ENCODE assay signal across 25 mouse cellular contexts in genomic region chr4:149635915-149636415, GRCm38 (mm10). TPM values are rescaled to one million over a fixed set of nuclear protein-coding genes. Genes with fewer than 3 reads are reported as not detected.
DNase-seq lines count a peak whose midpoint lies in the region; ATAC-seq and TF ChIP-seq lines count a peak whose summit lies in the region.
"Had no signal": no experiment of that assay in that cellular context is flagged by ENCODE, and none has a peak within 500 bp of the region (broad histone marks: within the 10 kb centered on the region; RNA-seq: fewer than 3 reads in every experiment).

No protein-coding gene starts in this region.

- peaks cover 34% of the 10 kb centered on the region for H3K36me3 ChIP-seq in kidney, embryonic 16.5 days (ENCODE audit: insufficient read depth, low read length)
- H3K36me3 ChIP-seq in CH12.LX (replicated peaks in 1 of 2; ENCODE audit: control insufficient read depth in 1 of 2, insufficient read depth in 1 of 2, low read length in 1 of 2) = peaks cover 28 to 80% of the 10 kb centered on the region in 2 experiments
- peaks cover 2 to 31% of the 10 kb centered on the region in 2 experiments; a peak in 3 of 4 replicates for H3K36me3 ChIP-seq in MEL (ENCODE audit: control insufficient read depth in 1 of 2, insufficient read depth in 2 of 2, low read length in 2 of 2)
- peaks cover 98% of the 10 kb centered on the region for H3K36me3 ChIP-seq in embryonic facial prominence, embryonic 10.5 days (replicated peaks)
- no peaks in the 10 kb centered on the region for H3K36me3 ChIP-seq in liver, embryonic 12.5 days

- H3K27me3 ChIP-seq in kidney, embryonic 16.5 days (ENCODE audit: insufficient read depth, low read length) = no peaks in the 10 kb centered on the region
- H3K27me3 ChIP-seq in CH12.LX (replicated peaks) (no peaks in the 10 kb centered on the region), MEL (ENCODE audit: control insufficient read depth in 1 of 2, insufficient read depth in 2 of 2, low read length in 2 of 2) (no peaks in the 10 kb centered on the region)
- H3K27me3 ChIP-seq in embryonic facial prominence, embryonic 10.5 days (replicated peaks; ENCODE audit: low read depth, poor library complexity, severe bottlenecking) = no peaks in the 10 kb centered on the region
- no peaks in the 10 kb centered on the region for H3K27me3 ChIP-seq in liver, embryonic 12.5 days (replicated peaks)
- H3K27me3 ChIP-seq: embryonic facial prominence, embryonic 12.5 days; forebrain, embryonic 12.5 days had no signal

- no peak overlapping the region for H3K9ac ChIP-seq in kidney, embryonic 16.5 days (replicated peaks; ENCODE audit: low read length)
- H3K9ac ChIP-seq in CH12.LX (ENCODE audit: insufficient read depth, low read depth) = no peak overlapping the region
- peak overlapping the region; percentile 31 for H3K9ac ChIP-seq in MEL (ENCODE audit: control insufficient read depth, low read depth, low read length, poor library complexity, severe bottlenecking)
- no peak overlapping the region for H3K9ac ChIP-seq in liver, embryonic 12.5 days
- H3K9ac ChIP-seq: embryonic facial prominence, embryonic 12.5 days; forebrain, embryonic 12.5 days had no signal

- TF ChIP-seq CTCF in CH12.LX (conservative IDR thresholded peaks at IDR 0.05 in 1 of 2, IDR thresholded peaks at IDR 0.05 in 1 of 2; ENCODE audit: low read depth in 2 of 2, low read length in 2 of 2) (no peak), MEL (IDR thresholded peaks at IDR 0.05 in 2 of 3, conservative IDR thresholded peaks at IDR 0.05 in 1 of 3; ENCODE audit: control insufficient read depth in 1 of 3, insufficient read depth in 1 of 3, low read depth in 2 of 3, low read length in 3 of 3, poor library complexity in 1 of 3, severe bottlenecking in 1 of 3) (no peak)

- ATAC-seq in kidney, embryonic 16.5 days (ENCODE audit: low FRiP score, low TSS enrichment) = no peak
- peak; percentile 29 for ATAC-seq in megakaryocyte progenitor cell, adult 5-6 weeks (replicated peaks; ENCODE audit: poor library complexity)
- ATAC-seq in liver, embryonic 12.5 days = no peak
- ATAC-seq: forebrain, embryonic 14.5 days; forebrain, embryonic 16.5 days had no signal

- H3K79me2 ChIP-seq in CH12.LX (replicated peaks; ENCODE audit: control insufficient read depth, extremely low read depth, insufficient read depth, poor library complexity, severe bottlenecking) = no peaks in the 10 kb centered on the region
- H3K79me2 ChIP-seq in MEL (ENCODE audit: control insufficient read depth, insufficient read depth, low read length, poor library complexity) = peaks cover 7% of the 10 kb centered on the region; the same call in 1 of the 2 replicates

- dilution Hi-C loops in CH12.LX (cut with MboI; ENCODE audit: extremely low pct_ligation_motif_present, extremely low pct_unique_long_range_greater_than_20kb, low sequenced_read_pairs) = no loop called here

- H3K4me3 ChIP-seq in kidney, embryonic 16.5 days (ENCODE audit: low read length) = no peak overlapping the region
- no peak overlapping the region for H3K4me3 ChIP-seq in CH12.LX (replicated peaks in 1 of 3; ENCODE audit: low read depth in 2 of 3, low read length in 2 of 3, poor library complexity in 1 of 3)
- H3K4me3 ChIP-seq in MEL (ENCODE audit: control insufficient read depth in 1 of 2, insufficient read depth in 1 of 2, low read depth in 2 of 2, low read length in 2 of 2) = peak overlapping the region; percentile 18 to 50
- no peak overlapping the region for H3K4me3 ChIP-seq in embryonic facial prominence, embryonic 10.5 days
- H3K4me3 ChIP-seq in liver, embryonic 12.5 days = no peak overlapping the region
- H3K4me3 ChIP-seq: embryonic facial prominence, embryonic 12.5 days; erythroblast, embryonic 14.5 days; forebrain, embryonic 10.5 days; forebrain, embryonic 12.5 days had no signal

- H3K4me2 ChIP-seq in kidney, embryonic 16.5 days (replicated peaks; ENCODE audit: low read depth, low read length) = no peak overlapping the region
- H3K4me2 ChIP-seq in CH12.LX (ENCODE audit: insufficient read depth, low read depth, poor library complexity, severe bottlenecking) = no peak overlapping the region
- no peak overlapping the region for H3K4me2 ChIP-seq in liver, embryonic 12.5 days
- H3K4me2 ChIP-seq: embryonic facial prominence, embryonic 12.5 days; forebrain, embryonic 12.5 days had no signal

- H3K27ac ChIP-seq in kidney, embryonic 16.5 days (ENCODE audit: low read length) = 0 out of 2 replicates have a peak overlapping the region, but pooled peaks have one; percentile 35
- H3K27ac ChIP-seq in CH12.LX (ENCODE audit: insufficient read depth, low read depth) (no peak overlapping the region), MEL (ENCODE audit: control insufficient read depth, low read depth, low read length) (peak overlapping the region; percentile 74)
- no peak overlapping the region for H3K27ac ChIP-seq in embryonic facial prominence, embryonic 10.5 days (replicated peaks)
- H3K27ac ChIP-seq in liver, embryonic 12.5 days = no peak overlapping the region
- H3K27ac ChIP-seq: embryonic facial prominence, embryonic 12.5 days; forebrain, embryonic 10.5 days; forebrain, embryonic 12.5 days had no signal

- TF ChIP-seq POLR2A in CH12.LX (IDR thresholded peaks at IDR 0.05; ENCODE audit: low read depth, low read length) (no peak), MEL (IDR thresholded peaks at IDR 0.05; ENCODE audit: control insufficient read depth in 1 of 2, insufficient read depth in 1 of 2, low read depth in 1 of 2, low read length in 2 of 2, poor library complexity in 1 of 2) (no peak)

- DNase-seq in kidney, adult 9 months = no peak
- DNase-seq in CH12.LX (ENCODE audit: extremely low read depth) (no peak), MEL (ENCODE audit: low read depth, low spot score) (peak; percentile 60)
- no peak for DNase-seq in embryonic facial prominence, embryonic 10.5 days (ENCODE audit: low spot score)
- no peak for DNase-seq in heart, adult 9 months (ENCODE audit: low spot score in 2 of 2)
- DNase-seq: adrenal gland, adult 2 months; adrenal gland, postnatal 10 days; adrenal gland, postnatal 25 days; cerebellum, adult 11 months; cerebellum, adult 18-20 months; cerebellum, adult 8-10 months; cerebellum, adult 9-11 months; cerebellum, postnatal 14 days; cerebellum, postnatal 36 days; embryo, embryonic 11 days had no signal

- in situ Hi-C loops in CH12.LX (cut with MboI; ENCODE audit: low pct_ligation_motif_present, low pct_unique_long_range_greater_than_20kb, low sequenced_read_pairs) = no loop called here

- no peaks in the 10 kb centered on the region for H3K9me3 ChIP-seq in kidney, embryonic 16.5 days (ENCODE audit: low read length)
- H3K9me3 ChIP-seq in CH12.LX (replicated peaks; ENCODE audit: low read length) (no peaks in the 10 kb centered on the region), MEL (replicated peaks; ENCODE audit: insufficient read depth, low read length) (no peaks in the 10 kb centered on the region)
- no peaks in the 10 kb centered on the region for H3K9me3 ChIP-seq in embryonic facial prominence, embryonic 10.5 days
- H3K9me3 ChIP-seq in liver, embryonic 12.5 days (replicated peaks) = no peaks in the 10 kb centered on the region
- H3K9me3 ChIP-seq: embryonic facial prominence, embryonic 12.5 days; forebrain, embryonic 10.5 days; forebrain, embryonic 12.5 days; G1E had no signal

- TF ChIP-seq EP300 in CH12.LX (IDR thresholded peaks at IDR 0.05; ENCODE audit: low read length) (no peak), MEL (IDR thresholded peaks at IDR 0.05; ENCODE audit: low read depth in 1 of 2, low read length in 2 of 2) (no peak)

- TF ChIP-seq RAD21 in CH12.LX (IDR thresholded peaks at IDR 0.05; ENCODE audit: low read depth, low read length) (no peak), MEL (IDR thresholded peaks at IDR 0.05; ENCODE audit: low read depth, low read length) (no peak)

- 82% methylated on average over 8 of the region's 8 CpGs for WGBS in kidney, embryonic 16.5 days
- WGBS in embryonic facial prominence, embryonic 10.5 days = 93% methylated on average over 8 of the region's 8 CpGs
- WGBS in liver, embryonic 12.5 days (ENCODE audit: insufficient replicate concordance) = 75% methylated on average over 8 of the region's 8 CpGs

- peaks cover 5% of the 10 kb centered on the region; the same call in 1 of the 2 replicates for H3K4me1 ChIP-seq in kidney, embryonic 16.5 days (ENCODE audit: insufficient read depth, low read length)
- H3K4me1 ChIP-seq in CH12.LX (ENCODE audit: control insufficient read depth in 1 of 2, insufficient read depth in 2 of 2) = peaks cover 9 to 34% of the 10 kb centered on the region in 2 experiments
- H3K4me1 ChIP-seq in MEL (ENCODE audit: control insufficient read depth in 1 of 2, insufficient read depth in 2 of 2, low read length in 2 of 2) = peaks cover 24 to 34% of the 10 kb centered on the region in 2 experiments
- peaks cover 5% of the 10 kb centered on the region for H3K4me1 ChIP-seq in embryonic facial prominence, embryonic 10.5 days
- H3K4me1 ChIP-seq in liver, embryonic 12.5 days = peaks cover 41% of the 10 kb centered on the region
- H3K4me1 ChIP-seq: forebrain, embryonic 12.5 days had no signal

TF ChIP-seq in CH12.LX, 34 proteins besides CTCF, POLR2A, EP300 and RAD21:
- TF ChIP-seq ZNF384 (IDR thresholded peaks at IDR 0.05; ENCODE audit: low read depth, low read length) = peak; percentile 50
- TF ChIP-seq USF2 (conservative IDR thresholded peaks at IDR 0.05; ENCODE audit: low read depth, low read length) = no peak
- peak; percentile 39; the same call in 1 of the 2 replicates for TF ChIP-seq BHLHE40 (IDR thresholded peaks at IDR 0.05; ENCODE audit: low read depth, low read length)
- no peak for TF ChIP-seq ZKSCAN1 (IDR thresholded peaks at IDR 0.05; ENCODE audit: borderline replicate concordance, low read depth, low read length)

TF ChIP-seq in MEL, 35 proteins besides CTCF, POLR2A, EP300 and RAD21 (continues in another document):
- TF ChIP-seq ZNF384 (IDR thresholded peaks at IDR 0.05; ENCODE audit: low read depth, low read length) (peak; percentile 51), KAT2A (conservative IDR thresholded peaks at IDR 0.05; ENCODE audit: low read depth, low read length) (no peak), UBTF (IDR thresholded peaks at IDR 0.05; ENCODE audit: borderline replicate concordance, insufficient read depth, low read depth, low read length) (no peak), HCFC1 (IDR thresholded peaks at IDR 0.05; ENCODE audit: low read depth, low read length) (0 out of 2 replicates have a peak, but pooled peaks have one; percentile 29)

RNA-seq across cellular contexts. Expression of gene Clstn1, which starts 49.7 kb away (rescaled TPM):
- polyA plus RNA-seq in kidney, embryonic 16.5 days (2015; fragmentation: Nextera tagmentation; extraction: Ambion mirVana) = 13.3 and 14.1 TPM in 2 replicates
- total RNA-seq in CH12.LX (2012; rRNA removed) (51.4 and 53.1 TPM in 2 replicates), CH12.LX (2014; rRNA removed) (26.4 and 27.7 TPM in 2 replicates), MEL (2012; rRNA removed) (19.3 and 26.6 TPM in 2 replicates)
- polyA plus RNA-seq in CH12.LX (2012; ENCODE audit: insufficient read length, low read depth) (35.2 and 36.9 TPM in 2 replicates), MEL (2012; ENCODE audit: insufficient read depth in 1 of 2, insufficient read length in 2 of 2, low read depth in 1 of 2, low replicate concordance in 2 of 2, missing spikeins in 1 of 2) (1 to 10 TPM in 1 of 2 experiments, not detected in 1; 6.1 TPM)
- total RNA-seq in megakaryocyte progenitor cell, adult 5-6 weeks (2015) = 2.2 and 4.0 TPM in 2 replicates
- total RNA-seq in megakaryocyte progenitor cell, adult 5-6 weeks (2017) = 4.1 and 5.9 TPM in 2 replicates
- polyA plus RNA-seq in embryonic facial prominence, embryonic 10.5 days (2016; fragmentation: Nextera tagmentation; extraction: Ambion mirVana) = 39.6 and 44.2 TPM in 2 replicates
- polyA plus RNA-seq in liver, embryonic 12.5 days (2016; fragmentation: Nextera tagmentation; extraction: Ambion mirVana) = 6.2 and 6.9 TPM in 2 replicates

Comparison
In these comparisons a context has a peak if more than half of its experiments do, and no peak if none do; other contexts are left out.
1. H3K27ac ChIP-seq: peak in kidney, embryonic 16.5 days (single experiment) and MEL (single experiment); none in CH12.LX (single experiment), embryonic facial prominence, embryonic 10.5 days (single experiment) and liver, embryonic 12.5 days (single experiment).
2. H3K4me3 ChIP-seq: peak in MEL (2 of 2); none in kidney, embryonic 16.5 days (single experiment), CH12.LX (0 of 3), embryonic facial prominence, embryonic 10.5 days (single experiment) and liver, embryonic 12.5 days (single experiment).